Mouse (Mus musculus): ENCODE results near the gene Tmem119. TPM values are rescaled to one million over a fixed set of nuclear protein-coding genes. Genes with fewer than 3 reads are reported as not detected.
"Not testable (repeated sequence)": the region's sequence is repeated elsewhere in the genome, so short reads cannot be mapped to it uniquely, and the experiment has no call there.

Gene Tmem119
- total and polyA plus RNA-seq, 3 experiments: 3.6 to 7.3 (median 5.8) TPM

DNA sequence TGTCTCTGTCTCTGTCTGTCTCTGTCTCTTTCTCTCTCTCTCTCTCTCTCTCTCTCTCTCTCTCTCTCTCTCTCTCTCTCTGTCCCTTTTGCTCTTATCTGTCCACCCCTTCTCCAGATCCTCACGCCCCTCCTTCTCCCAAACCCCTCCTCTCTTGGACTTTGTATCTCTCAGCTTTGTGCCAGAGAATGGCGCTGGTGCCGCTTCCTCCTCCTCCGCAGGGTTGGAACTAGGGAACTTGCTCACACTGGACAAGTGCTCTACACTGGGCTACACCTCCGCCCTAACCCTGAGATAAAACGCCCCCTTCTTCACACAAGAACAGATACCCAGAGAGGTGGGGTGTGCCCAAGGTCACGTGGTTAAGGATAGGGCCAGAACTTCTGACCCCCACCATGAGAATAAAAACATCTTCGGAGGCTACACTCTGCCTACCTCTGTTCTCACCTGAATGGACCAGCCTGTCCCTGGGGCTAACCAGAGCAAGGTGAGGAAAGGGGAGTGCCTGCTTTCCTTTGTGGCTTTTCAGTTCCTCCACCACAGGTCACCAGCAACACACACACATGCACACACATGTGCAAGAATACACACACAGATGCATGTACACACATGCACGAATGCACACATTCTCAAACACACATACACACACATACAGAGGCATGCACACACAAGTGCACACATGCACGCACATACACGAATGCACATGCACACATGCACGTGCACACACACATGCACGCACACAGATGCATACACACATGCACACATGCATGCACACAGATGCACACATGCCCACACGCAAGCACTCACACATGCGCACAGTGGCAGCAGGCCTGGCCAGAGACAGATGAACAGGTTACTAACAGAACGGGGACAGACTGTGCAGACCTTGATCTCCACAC lies 8.9 kb downstream of the Tmem119 start:
- Histone ChIP-seq H3K36me3 (ENCODE audit: control insufficient read depth, insufficient read depth, low read length) (no peaks in the 10 kb centered on the region), H3K4me3 (no peak overlapping the region), H3K79me2 (replicated peaks; ENCODE audit: control insufficient read depth, insufficient read depth, low read length) (no peaks in the 10 kb centered on the region), H3K27ac (no peak overlapping the region), H3K9ac (ENCODE audit: low read depth, low read length) (no peak overlapping the region), H3K27me3 (ENCODE audit: control insufficient read depth, insufficient read depth, low read length) (no peaks in the 10 kb centered on the region), H3K4me1 (ENCODE audit: control insufficient read depth, insufficient read depth, low read length) (peaks cover 1% of the 10 kb centered on the region; the same call in 1 of the 2 replicates)
- 64% methylated on average over 16 of the region's 16 CpGs for WGBS
- DNase-seq: no peak
- intact Hi-C loops (cut with DNase I): no loop called here
- no peak for TF ChIP-seq POLR2A (IDR thresholded peaks at IDR 0.05; ENCODE audit: insufficient read depth, low read depth, low read length)
- no peak for TF ChIP-seq EP300 (IDR thresholded peaks at IDR 0.05; ENCODE audit: insufficient read depth, low read depth, low read length)

GRCm38 (mm10) chr5:113790453-113791196 lies 9.7 kb downstream of the Tmem119 start:
- Histone ChIP-seq H3K4me1 (ENCODE audit: control insufficient read depth, insufficient read depth, low read length) (peaks cover 1% of the 10 kb centered on the region; the same call in 1 of the 2 replicates), H3K4me3 (no peak overlapping the region), H3K79me2 (replicated peaks; ENCODE audit: control insufficient read depth, insufficient read depth, low read length) (no peaks in the 10 kb centered on the region), H3K27ac (no peak overlapping the region), H3K27me3 (ENCODE audit: control insufficient read depth, insufficient read depth, low read length) (no peaks in the 10 kb centered on the region), H3K36me3 (ENCODE audit: control insufficient read depth, insufficient read depth, low read length) (no peaks in the 10 kb centered on the region), H3K9ac (ENCODE audit: low read depth, low read length) (no peak overlapping the region)
- DNase-seq: no peak
- no peak for TF ChIP-seq CTCF (IDR thresholded peaks at IDR 0.05)
- TF ChIP-seq EP300 (IDR thresholded peaks at IDR 0.05; ENCODE audit: insufficient read depth, low read depth, low read length): no peak
- no peak for TF ChIP-seq POLR2A (IDR thresholded peaks at IDR 0.05; ENCODE audit: insufficient read depth, low read depth, low read length)
- intact Hi-C loops (cut with DNase I): no loop called here
- 52% methylated on average over 11 of the region's 11 CpGs for WGBS

DNA sequence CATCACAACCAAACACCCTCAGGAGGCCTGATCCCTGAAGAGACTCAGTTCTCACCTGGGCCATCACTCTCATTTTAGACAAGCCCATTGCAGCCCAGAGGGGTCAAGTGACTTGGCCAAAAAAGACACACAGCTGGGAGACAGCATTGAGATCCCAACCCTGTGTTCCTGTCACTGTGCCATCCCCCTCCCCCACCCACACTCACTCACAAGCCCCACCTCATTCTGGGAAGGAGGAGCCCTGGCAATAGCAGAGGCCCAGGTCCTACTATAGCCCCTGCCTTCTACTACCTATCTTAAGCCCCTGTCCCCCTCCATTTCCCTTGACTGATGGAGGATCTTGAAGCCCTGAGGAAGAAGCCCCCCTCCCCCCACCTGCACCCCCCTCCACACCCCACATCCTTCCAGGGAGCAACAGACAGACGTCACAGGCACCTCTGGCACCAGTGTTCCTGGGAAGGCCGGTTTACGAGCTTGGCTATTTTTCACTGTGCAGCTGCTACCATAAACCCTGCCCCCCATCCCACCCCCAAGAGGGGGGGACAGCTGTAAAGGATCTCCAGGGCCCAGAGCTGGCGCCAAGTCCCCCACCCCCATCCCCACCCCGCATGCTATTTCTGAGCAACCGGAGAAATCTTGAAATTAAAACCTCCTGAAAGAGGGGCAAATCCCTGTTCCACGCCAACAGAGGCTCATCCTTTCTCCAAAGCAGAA lies 11.1 kb downstream of the Tmem119 start:
- Histone ChIP-seq H3K4me3 (no peak overlapping the region), H3K79me2 (replicated peaks; ENCODE audit: control insufficient read depth, insufficient read depth, low read length) (no peaks in the 10 kb centered on the region), H3K27me3 (ENCODE audit: control insufficient read depth, insufficient read depth, low read length) (no peaks in the 10 kb centered on the region), H3K4me1 (ENCODE audit: control insufficient read depth, insufficient read depth, low read length) (peaks cover 1% of the 10 kb centered on the region; the same call in 1 of the 2 replicates), H3K36me3 (ENCODE audit: control insufficient read depth, insufficient read depth, low read length) (no peaks in the 10 kb centered on the region), H3K9ac (ENCODE audit: low read depth, low read length) (no peak overlapping the region), H3K27ac (no peak overlapping the region)
- 50% methylated on average over 7 of the region's 7 CpGs for WGBS
- intact Hi-C loops (cut with DNase I): no loop called here
- no peak for DNase-seq
- TF ChIP-seq EP300 (IDR thresholded peaks at IDR 0.05; ENCODE audit: insufficient read depth, low read depth, low read length): no peak
- no peak for TF ChIP-seq POLR2A (IDR thresholded peaks at IDR 0.05; ENCODE audit: insufficient read depth, low read depth, low read length)
- TF ChIP-seq CTCF (IDR thresholded peaks at IDR 0.05): no peak

DNA sequence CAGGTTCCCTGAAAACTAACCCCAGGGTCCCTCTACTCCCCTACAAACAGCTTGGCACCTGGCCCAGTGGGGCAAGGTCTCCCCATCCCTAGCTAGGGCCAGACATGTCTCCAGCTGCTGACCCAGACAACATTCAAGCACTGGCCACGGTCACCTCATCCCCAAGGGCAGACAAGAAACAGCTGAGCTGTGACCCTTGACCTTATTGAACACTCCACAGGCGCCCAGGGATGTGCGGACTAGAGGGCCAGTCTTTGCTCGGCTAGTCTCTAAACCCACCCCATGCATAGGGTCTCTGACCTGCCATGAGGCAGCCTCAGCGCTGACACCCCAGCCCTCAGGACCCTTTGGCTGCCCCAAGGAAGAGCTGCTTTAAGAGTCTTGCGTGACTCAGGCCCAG lies 11.7 kb downstream of the Tmem119 start:
- H3K27me3 ChIP-seq (ENCODE audit: control insufficient read depth, insufficient read depth, low read length): no peaks in the 10 kb centered on the region
- no peaks in the 10 kb centered on the region for H3K36me3 ChIP-seq (ENCODE audit: control insufficient read depth, insufficient read depth, low read length)
- DNase-seq: no peak
- no peak overlapping the region for H3K27ac ChIP-seq
- TF ChIP-seq EP300 (IDR thresholded peaks at IDR 0.05; ENCODE audit: insufficient read depth, low read depth, low read length) (no peak), CTCF (IDR thresholded peaks at IDR 0.05) (no peak), POLR2A (IDR thresholded peaks at IDR 0.05; ENCODE audit: insufficient read depth, low read depth, low read length) (no peak)
- no peaks in the 10 kb centered on the region for H3K79me2 ChIP-seq (replicated peaks; ENCODE audit: control insufficient read depth, insufficient read depth, low read length)
- peaks cover 1% of the 10 kb centered on the region; the same call in 1 of the 2 replicates for H3K4me1 ChIP-seq (ENCODE audit: control insufficient read depth, insufficient read depth, low read length)
- no peak overlapping the region for H3K9ac ChIP-seq (ENCODE audit: low read depth, low read length)
- WGBS: 61% methylated on average over 6 of the region's 6 CpGs
- intact Hi-C loops (cut with DNase I): no loop called here
- no peak overlapping the region for H3K4me3 ChIP-seq

DNA sequence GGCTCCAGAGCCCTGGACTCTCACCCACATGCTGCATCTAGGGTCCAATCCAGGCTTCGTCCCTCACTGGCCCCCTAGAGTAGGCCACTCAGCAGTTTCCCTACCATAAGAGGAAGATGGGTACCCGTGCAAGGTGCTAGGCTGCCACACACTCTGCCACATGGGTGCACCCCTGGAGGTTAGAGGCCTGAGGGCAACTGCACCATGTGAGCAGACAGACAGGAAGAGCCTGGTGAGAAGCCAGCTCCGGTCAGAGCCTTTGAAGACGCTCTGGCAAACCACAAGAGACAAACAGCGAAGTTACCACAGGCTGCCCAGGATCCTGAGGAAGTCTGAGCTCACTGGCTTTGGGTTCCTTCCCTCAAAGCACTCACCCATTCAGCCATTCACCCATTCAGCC lies 13.3 kb downstream of the Tmem119 start:
- 71% methylated on average over 5 of the region's 5 CpGs for WGBS
- no peak overlapping the region for H3K4me3 ChIP-seq
- no peaks in the 10 kb centered on the region for H3K79me2 ChIP-seq (replicated peaks; ENCODE audit: control insufficient read depth, insufficient read depth, low read length)
- intact Hi-C loops (cut with DNase I): no loop called here
- no peaks in the 10 kb centered on the region for H3K36me3 ChIP-seq (ENCODE audit: control insufficient read depth, insufficient read depth, low read length)
- peaks cover 1% of the 10 kb centered on the region; the same call in 1 of the 2 replicates for H3K4me1 ChIP-seq (ENCODE audit: control insufficient read depth, insufficient read depth, low read length)
- no peaks in the 10 kb centered on the region for H3K27me3 ChIP-seq (ENCODE audit: control insufficient read depth, insufficient read depth, low read length)
- H3K9ac ChIP-seq (ENCODE audit: low read depth, low read length): no peak overlapping the region
- no peak for DNase-seq
- no peak overlapping the region for H3K27ac ChIP-seq
- no peak for TF ChIP-seq EP300 (IDR thresholded peaks at IDR 0.05; ENCODE audit: insufficient read depth, low read depth, low read length)
- no peak for TF ChIP-seq POLR2A (IDR thresholded peaks at IDR 0.05; ENCODE audit: insufficient read depth, low read depth, low read length)
- no peak for TF ChIP-seq CTCF (IDR thresholded peaks at IDR 0.05)

DNA sequence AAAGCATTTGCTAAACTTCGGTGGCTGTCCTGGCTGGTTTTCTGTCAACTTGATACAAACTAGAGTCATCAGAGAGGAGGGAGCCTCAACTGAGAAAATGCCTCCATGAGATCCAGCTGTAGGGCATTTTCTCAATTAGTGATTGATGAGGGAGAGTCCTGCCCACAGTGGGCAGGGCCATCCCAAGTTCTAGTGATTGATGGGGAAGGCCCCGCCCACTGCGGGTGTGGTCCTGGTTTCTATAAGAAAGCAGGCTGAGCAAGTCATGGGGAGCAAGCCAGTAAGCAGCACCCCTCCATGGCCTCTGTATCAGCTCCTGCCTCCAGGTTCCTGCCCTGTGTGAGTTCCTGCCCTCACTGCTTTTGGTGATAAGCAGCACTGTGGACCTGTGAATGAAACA lies 16.2 kb downstream of the Tmem119 start:
- WGBS: 39% methylated on average over 3 of the region's 3 CpGs
- DNase-seq; H3K9ac ChIP-seq (ENCODE audit: low read depth, low read length); H3K27me3 ChIP-seq (ENCODE audit: control insufficient read depth, insufficient read depth, low read length); H3K4me1 ChIP-seq (ENCODE audit: control insufficient read depth, insufficient read depth, low read length); intact Hi-C loops (cut with DNase I); H3K79me2 ChIP-seq (replicated peaks; ENCODE audit: control insufficient read depth, insufficient read depth, low read length); H3K36me3 ChIP-seq (ENCODE audit: control insufficient read depth, insufficient read depth, low read length); H3K4me3 ChIP-seq: not testable (repeated sequence)
- H3K27ac ChIP-seq: peak overlapping the region; percentile 36
